Mouse (Mus musculus) left cerebral cortex, adult 9 months (tissue): ENCODE results near the gene Frmpd2.
"Not testable (repeated sequence)": the region's sequence is repeated elsewhere in the genome, so short reads cannot be mapped to it uniquely, and the experiment has no call there.

Source experiments
- DNase-seq, 2 experiments: peaks; one replicate each; pipeline ENCODE4 v3.0.0; 2022; ENCODE audit warnings: low spot score in 2 of 2

Frmpd2 gene

DNA sequence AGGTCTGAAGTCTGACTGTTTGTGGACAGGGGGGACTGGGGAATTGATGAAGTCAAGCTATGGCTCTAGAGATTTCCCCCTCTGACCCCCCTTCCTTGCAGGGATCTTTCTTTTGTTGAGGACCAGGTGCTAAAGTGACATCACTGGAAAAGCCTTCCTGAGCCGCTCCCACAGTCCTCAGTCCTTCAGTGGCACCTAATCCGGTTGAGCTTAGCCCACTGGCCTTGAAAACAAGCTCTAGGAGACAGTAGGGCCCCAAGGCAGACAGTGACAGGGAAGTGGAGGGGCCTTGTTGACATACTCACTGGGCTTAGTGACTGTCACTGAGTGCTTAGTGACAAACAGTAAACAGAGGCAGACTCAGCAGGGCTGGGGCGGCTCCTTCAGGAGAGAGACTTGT lies at the start of gene Frmpd2:
Frmpd2 (plus strand) TSS at position 366 of the 400 bp plus-strand sequence.
- DNase-seq: no peak

DNA sequence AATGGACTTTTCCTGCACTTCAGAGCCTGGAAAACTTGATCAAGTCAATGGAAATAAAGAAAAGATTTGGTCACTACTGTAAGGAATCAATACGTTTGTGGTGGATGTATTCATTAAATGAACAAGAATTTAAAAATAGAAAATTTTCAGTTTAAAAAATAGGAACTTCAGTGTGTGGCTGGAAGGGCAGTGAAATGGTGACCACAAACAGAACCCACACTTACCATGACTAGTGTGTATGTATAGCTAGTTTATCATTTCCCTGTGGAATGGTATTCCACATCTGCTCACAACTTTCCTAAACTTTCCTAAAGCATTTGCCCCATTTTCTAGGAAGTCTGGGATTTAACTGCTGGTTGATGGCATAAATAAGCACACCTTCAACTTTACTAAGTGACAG lies 48.5 kb upstream of the Frmpd2 start:
- DNase-seq: no peak

DNA sequence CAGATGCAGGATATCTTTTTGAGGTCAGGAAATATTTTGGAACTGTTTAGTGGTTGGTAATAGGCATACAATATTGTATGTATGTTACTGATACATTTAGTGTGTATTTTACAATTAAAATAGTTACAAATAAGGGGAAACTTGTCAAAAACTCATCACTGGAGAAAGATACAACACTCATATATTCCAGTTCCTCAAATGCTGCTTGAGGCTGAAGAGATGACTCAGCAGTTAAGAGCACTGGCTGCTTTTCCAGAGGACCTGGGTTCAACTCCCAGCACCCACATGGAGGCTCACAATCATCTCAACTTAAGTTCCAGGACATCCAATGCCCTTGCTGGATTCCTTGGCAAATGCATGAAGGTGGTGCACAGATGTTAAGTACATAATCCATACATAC lies 47.4 kb upstream of the Frmpd2 start:
- no peak for DNase-seq

DNA sequence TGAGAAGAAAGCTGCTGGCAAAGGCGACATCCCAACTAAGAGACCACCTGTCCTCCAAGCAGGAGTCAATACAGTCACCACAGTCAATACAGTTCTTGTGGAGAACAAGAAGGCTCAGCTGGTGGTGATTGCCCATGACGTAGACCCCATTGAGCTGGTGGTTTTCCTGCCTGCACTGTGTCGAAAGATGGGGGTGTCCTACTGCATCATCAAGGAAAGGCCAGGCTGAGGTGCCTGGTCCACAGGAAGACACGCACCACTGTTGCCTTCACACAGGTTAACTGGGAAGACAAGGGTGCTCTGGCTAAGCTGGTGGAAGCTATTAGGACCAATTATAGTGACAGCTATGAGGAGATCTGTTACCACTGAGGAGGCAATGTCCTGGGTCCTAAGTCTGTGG lies 39.0 kb upstream of the Frmpd2 start:
- not testable (repeated sequence) for DNase-seq

DNA sequence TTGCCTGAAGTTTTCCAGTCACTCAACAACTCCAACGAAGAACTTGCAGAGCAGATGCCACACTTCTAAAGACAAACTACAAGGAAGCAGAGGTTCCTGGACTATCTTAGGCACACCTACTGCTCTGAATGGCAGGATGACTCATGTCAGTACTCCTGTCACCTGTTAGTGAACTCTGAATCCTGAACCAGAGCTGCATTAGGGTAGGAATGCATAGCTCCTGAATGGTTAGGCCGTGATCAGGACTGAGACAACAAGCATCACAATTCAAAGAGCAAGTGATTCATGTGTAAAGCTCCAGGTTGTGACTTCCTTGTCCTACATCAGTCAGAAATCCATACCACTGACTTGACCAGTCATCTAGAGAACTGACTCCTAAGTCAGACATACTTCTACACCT lies 27.7 kb upstream of the Frmpd2 start:
- no peak for DNase-seq

DNA sequence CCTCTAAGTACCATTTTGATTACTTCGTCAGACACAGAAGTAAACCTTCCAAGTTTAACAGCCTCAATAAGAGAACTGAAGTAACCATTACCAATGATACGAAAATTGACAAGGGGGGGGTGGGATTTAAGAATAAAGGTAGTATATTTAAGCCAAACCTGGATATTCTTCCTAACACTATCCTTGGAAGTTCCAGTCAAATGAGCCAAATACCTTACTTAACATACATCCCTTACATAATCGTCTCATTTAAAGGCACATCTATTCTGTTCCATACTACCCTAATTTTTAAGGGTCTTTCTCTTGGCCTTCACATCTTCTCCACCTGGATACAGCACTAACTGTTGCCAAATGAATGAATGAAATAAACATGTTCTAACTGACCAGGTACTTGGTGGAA lies 25.5 kb upstream of the Frmpd2 start:
- DNase-seq: no peak

DNA sequence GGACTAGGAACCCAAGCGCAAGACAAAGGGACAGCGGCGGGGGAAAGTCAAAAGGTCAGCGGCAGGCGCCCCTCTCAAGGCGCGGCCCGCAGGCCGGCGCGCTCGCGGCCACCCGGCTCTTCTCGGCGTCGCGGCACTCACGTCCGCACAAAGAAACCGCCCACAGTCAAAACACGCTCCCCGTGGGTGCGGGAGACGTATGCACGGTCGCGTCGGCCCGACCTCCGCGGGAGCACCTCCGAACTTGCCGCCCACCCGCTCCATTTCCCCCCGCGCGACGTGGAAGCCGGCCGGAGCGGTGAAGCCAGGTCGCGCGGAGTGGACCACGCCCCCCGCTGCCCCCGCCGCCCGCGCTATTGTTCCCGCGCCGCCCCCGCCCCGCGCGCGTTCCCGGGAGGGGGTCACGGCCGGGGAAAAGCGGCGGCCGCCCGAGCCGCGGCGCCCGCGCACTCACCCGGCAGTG lies 24.9 kb upstream of the Frmpd2 start:
- peak in 1 of 2 experiments; percentile 47 for DNase-seq

DNA sequence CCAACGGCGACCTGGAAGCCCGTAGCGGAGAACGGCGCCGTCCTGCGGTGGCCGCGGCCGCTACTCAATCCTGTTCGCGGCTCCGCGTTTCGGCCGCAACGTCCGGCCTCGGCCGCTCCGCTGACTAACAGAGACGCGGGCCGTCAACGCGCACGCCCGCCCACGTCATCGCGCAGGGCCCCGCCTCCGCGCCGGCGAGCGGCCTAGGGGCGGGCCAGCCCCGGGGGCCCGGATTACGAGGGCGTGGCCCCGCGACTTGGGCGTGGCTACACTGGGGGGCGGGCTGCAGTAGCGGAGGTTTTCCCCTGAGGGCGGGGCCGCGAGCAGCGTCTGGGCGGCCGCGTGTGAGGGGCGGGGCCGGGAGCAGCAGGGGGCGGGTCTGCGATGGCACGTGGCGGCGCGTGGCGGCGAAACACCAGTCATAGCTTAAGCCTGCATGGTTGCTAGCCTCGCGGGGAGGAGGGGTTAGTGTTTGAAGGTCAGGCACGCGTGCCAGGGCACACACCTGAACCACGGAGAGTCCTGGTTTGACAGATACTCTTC lies 24.4 kb upstream of the Frmpd2 start, which contains the start of gene Mapk8:
Mapk8 (minus strand) TSS at position 132 of the 543 bp plus-strand sequence.
- DNase-seq: peak; percentile 87 to 96

DNA sequence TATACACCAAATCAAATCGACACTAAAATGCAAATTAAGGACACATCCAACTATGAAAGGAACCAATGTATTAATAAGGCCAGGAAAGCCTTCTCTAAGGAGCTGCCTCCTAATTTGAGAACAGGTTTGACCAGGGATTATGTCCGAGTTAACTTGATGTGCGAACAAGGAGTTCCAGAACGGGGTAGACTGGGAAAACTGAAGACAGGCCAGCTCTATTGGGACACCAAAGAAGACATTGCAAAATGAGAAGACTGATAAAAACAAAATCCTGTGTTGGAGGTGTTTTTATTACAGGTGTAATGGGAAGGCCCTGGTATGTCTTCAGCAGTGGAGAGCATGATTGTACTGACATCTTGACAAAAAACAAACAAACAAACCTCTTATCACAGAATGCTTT lies 23.2 kb upstream of the Frmpd2 start:
- no peak for DNase-seq

DNA sequence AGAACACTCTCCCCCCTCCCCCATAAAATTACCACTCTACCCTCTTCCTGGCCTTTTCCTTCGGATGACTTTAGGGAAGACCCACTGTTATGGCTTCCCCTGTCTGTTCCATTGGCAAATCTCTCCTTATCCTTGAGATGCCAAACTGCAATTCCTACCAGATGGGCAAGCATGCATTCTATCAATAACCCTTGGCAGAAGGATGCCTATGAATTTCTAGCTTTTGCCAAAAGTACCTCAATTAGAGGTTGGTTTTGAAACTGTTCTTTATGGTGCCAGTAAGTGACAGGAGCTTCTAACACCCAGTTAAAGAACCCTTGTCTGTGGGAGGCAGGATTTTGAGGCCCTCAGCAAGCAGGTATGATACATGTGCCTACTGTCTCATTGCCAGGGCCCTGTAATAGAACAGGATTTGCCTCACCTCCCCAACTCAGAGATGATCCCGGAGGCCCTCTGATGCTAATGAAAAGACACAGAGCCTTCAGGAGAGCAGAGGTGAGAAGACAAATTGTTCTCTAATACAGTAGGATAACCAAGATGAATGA lies 22.1 kb upstream of the Frmpd2 start:
- no peak for DNase-seq

DNA sequence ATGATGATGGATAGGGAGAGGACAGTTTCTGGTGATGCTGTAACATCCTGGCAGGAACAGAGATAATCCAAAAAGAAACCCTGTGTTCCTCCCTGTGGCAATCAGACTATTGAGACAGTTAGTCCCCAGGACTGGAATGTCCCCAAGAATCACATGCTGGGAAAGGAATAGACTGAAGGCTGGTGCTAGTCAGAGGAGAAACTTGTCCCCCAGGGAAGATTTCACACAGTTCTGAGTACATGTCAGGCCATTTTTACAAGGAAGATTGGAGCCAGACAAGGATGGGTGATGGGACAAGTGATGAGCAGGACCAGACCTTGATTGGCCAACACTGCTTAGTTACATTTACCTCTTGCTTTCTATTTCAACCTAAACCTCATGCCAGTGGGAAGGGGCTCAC lies 21.2 kb upstream of the Frmpd2 start:
- DNase-seq: no peak

DNA sequence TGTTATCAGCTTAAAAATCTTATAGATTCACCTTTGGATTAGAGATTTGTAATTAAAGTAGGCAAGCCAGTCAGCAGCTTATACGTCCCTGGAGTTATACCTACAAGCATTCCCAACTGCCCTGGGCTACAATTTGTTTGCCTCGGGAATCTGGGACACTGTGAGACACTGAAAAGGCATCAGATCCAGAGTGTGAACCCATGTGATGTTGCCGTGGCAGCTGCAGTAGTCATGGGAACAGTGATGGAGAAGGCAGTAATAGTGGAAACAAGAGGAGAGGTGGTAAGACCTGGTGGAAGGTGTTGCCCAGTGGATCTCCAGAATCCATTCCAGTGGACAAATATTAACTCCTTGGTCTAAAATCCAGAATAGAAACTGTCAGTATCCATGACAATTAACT lies 7.8 kb upstream of the Frmpd2 start:
- DNase-seq: no peak

DNA sequence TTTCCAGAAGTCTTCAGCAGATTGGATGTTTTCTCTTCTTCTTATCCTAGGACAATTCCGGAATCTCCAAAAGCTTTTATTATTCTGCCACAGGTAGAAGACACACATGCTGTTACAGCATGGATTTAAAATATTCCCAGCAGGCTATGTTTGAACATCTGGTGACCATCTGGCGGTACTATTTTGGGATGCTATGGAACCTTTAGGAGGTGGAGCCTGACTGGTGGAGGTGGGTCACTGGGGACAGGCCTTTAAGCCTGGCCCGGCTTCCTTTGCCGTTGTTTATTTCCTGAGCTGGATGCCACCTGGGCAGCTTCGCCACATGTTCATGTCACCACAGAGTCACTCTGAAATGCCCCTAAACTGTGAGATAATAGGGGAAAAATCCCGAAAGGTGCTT lies 3.7 kb upstream of the Frmpd2 start:
- no peak for DNase-seq

DNA sequence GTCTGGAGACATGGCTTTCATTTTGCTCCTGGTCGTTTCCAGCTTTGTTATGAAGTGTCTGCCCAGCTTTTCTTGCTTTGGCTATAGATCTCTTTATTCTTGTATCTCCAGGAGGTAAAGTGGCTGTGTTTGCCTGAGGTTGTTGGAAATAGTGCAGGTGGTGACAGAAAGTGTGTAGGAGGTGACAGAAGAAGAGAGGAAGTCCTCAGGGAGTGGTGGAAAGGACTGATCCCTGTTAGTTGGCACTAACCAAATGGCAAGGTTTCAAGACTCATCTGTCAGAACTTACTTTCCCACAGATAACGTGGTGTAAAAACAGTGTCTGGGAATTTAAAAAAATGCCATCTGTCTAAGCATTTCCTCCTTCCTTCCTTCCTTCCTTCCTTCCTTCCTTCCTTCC lies 3.0 kb downstream of the Frmpd2 start:
- DNase-seq: peak; percentile 40 to 74

DNA sequence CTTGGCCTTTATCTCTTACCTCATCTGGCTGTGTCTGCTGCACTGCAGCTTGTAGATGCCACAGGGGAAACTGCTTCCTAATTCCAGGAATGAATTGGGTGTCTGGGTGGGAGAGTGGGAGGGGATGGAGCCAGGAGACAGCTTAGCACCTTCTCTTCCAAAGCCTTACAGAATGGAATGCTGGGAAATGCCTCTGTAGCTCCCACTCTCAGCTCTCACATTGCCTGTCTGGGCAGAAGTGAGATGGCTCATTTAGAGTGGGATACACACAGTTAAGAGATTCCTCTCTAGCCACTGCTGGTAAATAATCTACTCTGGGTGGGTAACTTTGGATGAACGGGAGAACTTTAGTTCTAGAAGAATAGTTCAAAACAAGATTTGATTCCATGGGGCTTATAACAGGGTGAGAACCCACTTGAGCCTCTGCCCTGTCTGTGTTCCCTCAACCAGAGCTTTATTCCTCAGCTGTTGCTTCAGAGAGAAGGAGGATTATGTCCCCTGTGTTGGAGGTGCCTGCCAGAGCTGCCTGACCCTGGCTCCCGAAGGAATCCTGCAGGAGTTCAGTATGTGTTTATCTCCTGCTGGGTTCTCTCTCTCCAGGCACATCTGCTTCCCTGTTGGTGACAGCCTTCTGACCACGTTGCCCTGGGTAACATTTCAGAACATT lies 4.7 kb downstream of the Frmpd2 start:
- peak in 1 of 2 experiments; percentile 16 for DNase-seq

DNA sequence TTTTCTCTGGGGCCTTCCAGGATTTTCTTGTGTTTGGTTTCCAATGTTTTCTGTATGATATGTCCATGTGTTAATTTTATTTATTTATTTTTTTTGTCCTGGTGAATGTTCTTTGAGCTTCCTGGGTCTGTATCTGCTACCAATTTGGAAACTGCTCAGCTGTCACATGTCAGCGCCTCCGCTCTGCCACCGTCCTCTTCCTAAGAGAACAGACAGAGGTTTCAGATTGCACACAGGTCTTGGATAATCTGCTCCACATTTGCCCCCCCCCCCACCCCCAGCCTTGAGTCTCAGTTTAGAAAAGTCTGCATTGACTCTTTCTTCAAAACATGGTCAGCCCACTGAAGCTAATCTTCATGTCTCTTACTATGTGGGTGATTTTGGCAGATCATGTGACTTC lies 10.5 kb downstream of the Frmpd2 start:
- DNase-seq: no peak

DNA sequence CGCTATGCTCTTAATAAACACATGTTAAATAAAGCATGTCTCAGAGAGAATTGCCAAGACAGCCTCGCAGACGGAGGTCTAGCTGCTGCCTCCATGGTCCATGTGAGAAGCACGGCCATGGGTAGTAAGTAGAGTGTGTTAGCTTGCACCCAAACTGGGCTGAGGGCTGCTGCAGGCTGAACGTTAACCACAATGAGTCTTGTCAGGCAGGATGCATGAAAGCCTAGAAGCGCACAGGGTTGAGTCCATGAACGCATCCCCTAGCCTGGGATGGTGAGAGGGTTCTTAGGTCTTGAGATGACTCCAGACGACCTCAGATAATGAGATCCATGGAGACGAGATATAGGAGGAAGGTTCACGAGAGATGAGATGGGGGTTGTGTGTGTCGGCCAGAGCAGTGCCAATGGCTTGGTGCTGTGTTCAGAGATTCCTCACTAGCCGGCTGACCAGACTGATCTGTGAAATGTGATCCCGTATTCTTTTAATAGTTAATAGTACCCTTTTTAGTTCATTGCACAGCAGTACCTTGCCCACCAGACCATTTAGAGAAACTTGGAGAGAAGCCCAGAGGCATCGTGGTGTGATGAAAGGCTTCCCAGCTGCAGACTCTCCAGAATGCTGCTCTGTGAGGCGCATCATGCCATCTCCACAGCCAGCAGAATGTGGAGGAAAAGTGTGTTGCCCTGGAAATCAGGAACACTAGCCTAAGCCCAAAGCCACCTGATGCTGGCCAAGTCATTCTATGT lies 16.5 kb downstream of the Frmpd2 start:
- DNase-seq: no peak

DNA sequence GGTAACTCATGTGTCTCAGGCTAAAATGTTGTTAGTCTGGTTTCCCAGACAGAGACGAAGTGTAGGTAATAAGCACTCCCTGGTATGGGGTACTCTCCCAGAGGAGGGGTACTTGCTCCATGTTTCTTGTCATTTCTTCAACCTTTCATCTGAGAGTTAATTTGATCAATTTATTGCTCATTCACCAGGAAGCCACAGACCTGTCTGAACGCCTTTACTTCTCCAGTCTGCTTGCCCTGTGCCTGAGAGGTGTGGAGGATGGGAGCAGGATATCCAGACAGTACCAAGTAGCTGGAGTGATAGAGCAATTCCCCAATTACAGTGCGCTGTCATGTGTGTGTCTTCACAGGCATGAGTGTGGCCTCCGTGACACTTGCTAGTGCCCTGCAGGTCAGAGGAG lies 23.7 kb downstream of the Frmpd2 start:
- no peak for DNase-seq

DNA sequence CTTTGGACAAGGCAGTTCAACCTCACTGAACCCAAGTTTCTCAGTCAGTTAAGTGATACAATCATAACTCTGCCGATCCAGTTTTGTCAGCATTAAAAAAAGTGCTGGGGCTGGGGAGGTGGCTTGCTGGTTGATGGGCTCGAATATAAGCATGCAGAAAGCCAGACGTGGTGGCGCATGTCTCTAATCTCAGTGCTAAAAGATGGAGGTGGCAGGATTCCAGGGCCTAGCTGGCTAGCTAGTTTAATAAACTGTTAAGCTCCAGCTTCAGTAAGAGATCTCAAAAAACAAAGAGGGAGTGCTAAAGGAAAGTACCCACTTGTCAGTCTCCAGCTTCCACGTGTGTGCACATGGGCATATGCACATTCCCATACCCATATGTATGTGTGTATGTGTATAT lies 25.9 kb downstream of the Frmpd2 start:
- no peak for DNase-seq

DNA sequence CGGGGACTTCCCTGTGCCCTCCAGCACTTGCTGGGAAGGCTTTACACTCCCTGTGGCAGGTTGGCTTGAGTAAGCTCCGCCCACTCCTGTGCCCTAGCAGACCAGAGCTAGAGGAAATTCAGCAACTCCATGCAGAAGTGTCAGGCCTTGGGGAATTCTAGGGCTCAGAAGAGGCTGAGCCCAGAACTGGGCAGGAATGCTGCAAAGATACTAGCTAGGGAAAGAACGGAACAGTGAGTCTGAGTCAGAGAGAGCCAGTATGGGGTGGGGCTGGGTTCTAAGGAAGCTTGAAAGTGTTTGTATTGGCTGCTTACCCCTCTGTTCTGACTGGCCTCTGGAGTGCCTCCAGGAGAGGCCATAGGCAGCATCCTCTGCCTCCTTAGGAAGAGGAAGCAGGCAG lies 27.4 kb downstream of the Frmpd2 start:
- DNase-seq: no peak

DNA sequence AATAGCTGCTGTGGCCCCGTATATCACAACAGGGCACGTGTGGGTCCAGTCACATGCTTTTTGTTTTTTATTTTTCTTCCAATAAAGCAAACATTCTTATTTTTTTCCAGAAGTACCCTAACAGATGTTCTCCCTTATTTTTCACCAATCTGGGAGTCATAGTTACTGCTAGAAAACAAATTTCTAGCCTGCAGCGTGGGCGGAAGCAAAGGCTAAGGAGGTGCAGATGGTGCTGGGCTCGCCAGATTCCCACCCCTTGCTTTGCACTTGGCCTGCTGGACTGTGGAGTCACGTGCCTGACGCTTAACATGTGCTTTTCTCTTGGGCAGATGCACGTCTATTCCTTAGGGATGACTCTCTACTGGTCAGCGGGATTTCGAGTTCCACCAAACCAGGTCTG lies 29.1 kb downstream of the Frmpd2 start:
- peak in 1 of 2 experiments; percentile 64 for DNase-seq

DNA sequence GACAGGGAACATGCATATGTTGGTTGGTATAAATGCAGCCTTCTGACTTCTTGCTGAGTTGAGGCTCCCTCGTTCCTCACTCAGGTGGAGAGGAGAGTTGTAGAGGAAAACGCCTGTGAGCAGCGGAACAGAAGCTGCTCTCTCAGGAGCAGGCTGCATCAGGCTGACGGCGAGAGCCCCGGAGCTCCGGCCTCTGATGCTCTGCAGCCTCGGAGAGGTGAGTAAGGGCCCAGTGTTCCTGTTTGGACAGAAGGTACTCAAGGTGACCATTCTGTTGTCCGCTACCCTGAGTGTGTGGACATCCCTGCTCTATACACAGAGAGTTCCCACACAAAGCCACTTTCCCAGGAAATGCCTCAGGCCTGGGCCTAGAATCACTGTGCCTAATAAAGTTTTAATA lies 31.8 kb downstream of the Frmpd2 start:
- DNase-seq: no peak

DNA sequence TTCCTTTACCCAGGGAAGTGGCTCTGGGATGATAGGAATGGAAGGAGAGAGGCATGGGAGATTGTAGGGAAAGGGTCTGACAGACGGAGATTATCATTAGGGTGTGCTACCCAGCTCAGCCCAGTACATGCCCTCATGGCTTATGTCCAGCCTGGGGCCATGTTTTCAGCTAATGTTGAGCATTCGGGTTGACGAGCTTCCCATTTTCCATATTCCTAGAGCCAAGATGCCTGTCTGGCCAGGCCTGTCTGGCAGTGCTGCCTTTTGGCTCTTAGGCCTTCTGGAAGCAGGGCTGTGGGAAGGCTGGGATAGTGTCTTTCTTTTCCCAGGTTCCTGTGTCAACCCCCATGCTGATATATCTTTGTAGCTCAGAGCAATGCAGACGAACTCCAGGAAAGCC lies 35.2 kb downstream of the Frmpd2 start:
- no peak for DNase-seq
